Mouse (Mus musculus) embryonic facial prominence, embryonic 13.5 days (tissue): ENCODE data around the gene Hspb9. TPM values are rescaled to one million over a fixed set of nuclear protein-coding genes. Genes with fewer than 3 reads are reported as not detected.

ENCODE experiments used
- ATAC-seq: fragments of 200-750 bp; cut with Nextera tagmentation; 2 replicates; pipeline ENCODE4 v1.8.0; 2017; ENCODE audit warnings: low read depth; ENCODE audit not compliant: insufficient number of reproducible peaks, insufficient read depth, low FRiP score, low TSS enrichment
- H3K27ac ChIP-seq: fragments of 300-500 bp; sonication (generic); 2 replicates; pipeline ENCODE4 v1.5.1; 2015; ENCODE audit warnings: moderate library complexity, mild to moderate bottlenecking, inconsistent platforms
- H3K27me3 ChIP-seq: fragments of 300-500 bp; sonication (generic); 2 replicates; pipeline ENCODE4 v1.6.1; 2015; ENCODE audit warnings: mild to moderate bottlenecking, inconsistent platforms
- H3K36me3 ChIP-seq: fragments of 300-500 bp; sonication (generic); 2 replicates; pipeline ENCODE4 v1.6.1; 2015; ENCODE audit warnings: mild to moderate bottlenecking, inconsistent platforms
- H3K4me1 ChIP-seq: fragments of 300-500 bp; sonication (generic); 2 replicates; pipeline ENCODE4 v1.6.1; 2015; ENCODE audit warnings: inconsistent platforms
- H3K4me2 ChIP-seq: fragments of 300-500 bp; sonication (generic); 2 replicates; pipeline ENCODE4 v1.6.1; 2015; ENCODE audit warnings: moderate library complexity, mild to moderate bottlenecking, inconsistent platforms
- H3K4me3 ChIP-seq: fragments of 300-500 bp; sonication (generic); 2 replicates; pipeline ENCODE4 v1.5.1; 2015; ENCODE audit warnings: mild to moderate bottlenecking, inconsistent platforms
- H3K9ac ChIP-seq: fragments of 300-500 bp; sonication (generic); 2 replicates; pipeline ENCODE4 v1.6.1; 2015; ENCODE audit warnings: mild to moderate bottlenecking, inconsistent platforms
- H3K9me3 ChIP-seq: fragments of 300-500 bp; sonication (generic); 2 replicates; pipeline ENCODE4 v1.6.1; 2016; ENCODE audit warnings: inconsistent platforms
- WGBS: fragments of 180-500 bp; shearing (Covaris S2); methylation state at CpG from one replicate; pipeline ENCODE4 v1.1.7; 2015; ENCODE audit warnings: mixed read lengths; 5-methylcytosine and 5-hydroxymethylcytosine counted together
- polyA plus RNA-seq: library from polyadenylated mRNA; unstranded; fragments of >200 nt; fragmentation: Nextera tagmentation; extraction: Ambion mirVana; gene quantifications from 2 replicates; pipeline ENCODE4 v1.2.1, GENCODE M21; 2015

Hspb9 gene
- polyA plus RNA-seq, 1 experiment from 2014 or later: not detected

- WGBS: 90% methylated on average over 9 of the region's 9 CpGs
- peaks cover 31% of the 10 kb centered on the region for H3K4me1 ChIP-seq
- no peak overlapping the region for H3K27ac ChIP-seq
- no peak for ATAC-seq
- no peak overlapping the region for H3K9ac ChIP-seq
- H3K9me3 ChIP-seq: no peaks in the 10 kb centered on the region
- H3K4me2 ChIP-seq: no peak overlapping the region
- H3K4me3 ChIP-seq: no peak overlapping the region
- peaks cover 61% of the 10 kb centered on the region for H3K36me3 ChIP-seq
- no peaks in the 10 kb centered on the region for H3K27me3 ChIP-seq
Observed at GRCm38 (mm10) chr11:100709201-100709810, 4.3 kb upstream of the Hspb9 start.

- 91% methylated on average over 15 of the region's 15 CpGs for WGBS
- ATAC-seq: no peak
- H3K27me3 ChIP-seq: no peaks in the 10 kb centered on the region
- H3K36me3 ChIP-seq: peaks cover 59% of the 10 kb centered on the region
- H3K9ac ChIP-seq: no peak overlapping the region; the same call in 1 of the 2 replicates
- peaks cover 32% of the 10 kb centered on the region for H3K4me1 ChIP-seq
- H3K4me2 ChIP-seq: no peak overlapping the region
- H3K9me3 ChIP-seq: no peaks in the 10 kb centered on the region
- H3K4me3 ChIP-seq: no peak overlapping the region
- H3K27ac ChIP-seq: no peak overlapping the region
Observed at GRCm38 (mm10) chr11:100710528-100710927, 3.1 kb upstream of the Hspb9 start.

DNA sequence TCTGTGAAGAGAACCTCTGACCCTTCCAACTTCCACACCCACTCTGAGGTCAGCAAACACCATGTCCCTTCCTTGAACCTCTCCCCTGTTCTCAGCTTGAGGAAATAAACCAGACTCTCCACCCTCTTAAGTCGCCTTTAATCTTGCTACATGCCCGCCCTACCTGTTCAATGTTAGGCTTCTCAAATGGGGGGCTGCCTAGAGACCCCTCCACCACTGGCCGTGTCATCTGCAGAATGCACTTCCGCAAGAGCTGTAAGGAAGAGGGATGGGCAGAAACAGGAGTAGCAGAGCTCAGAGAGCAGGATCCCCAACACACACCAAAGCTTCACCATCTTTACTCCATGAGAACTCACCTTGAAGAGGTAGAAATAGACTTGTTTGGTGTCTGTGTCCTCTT, 2.7 kb upstream of the Hspb9 start:
- Histone ChIP-seq H3K4me3 (no peak overlapping the region), H3K4me2 (peak overlapping the region; percentile 69), H3K27me3 (no peaks in the 10 kb centered on the region), H3K9me3 (no peaks in the 10 kb centered on the region), H3K27ac (no peak overlapping the region), H3K4me1 (peaks cover 32% of the 10 kb centered on the region), H3K9ac (peak overlapping the region; percentile 96; the same call in 1 of the 2 replicates), H3K36me3 (peaks cover 59% of the 10 kb centered on the region)
- no peak for ATAC-seq
- 86% methylated on average over 4 of the region's 4 CpGs for WGBS

GRCm38 (mm10) chr11:100711783-100712615, 1.7 kb upstream of the Hspb9 start, which contains the start of gene Kat2a:
TSS of gene Kat2a (minus strand) at chr11:100712465.
- peak within 1 kb of the TSS; percentile 97 for H3K4me3 ChIP-seq
- no peaks in the 10 kb centered on the region for H3K9me3 ChIP-seq
- H3K27me3 ChIP-seq: no peaks in the 10 kb centered on the region
- peaks cover 32% of the 10 kb centered on the region for H3K4me1 ChIP-seq
- H3K4me2 ChIP-seq: peak within 1 kb of the TSS; percentile 69
- H3K36me3 ChIP-seq: peaks cover 59% of the 10 kb centered on the region
- peak; percentile 77 for ATAC-seq
- peak within 1 kb of the TSS; percentile 96 for H3K9ac ChIP-seq
- peak within 1 kb of the TSS; percentile 85 for H3K27ac ChIP-seq
- WGBS: 3% methylated on average over 48 of the region's 48 CpGs

- Histone ChIP-seq H3K4me1 (peaks cover 32% of the 10 kb centered on the region), H3K27me3 (no peaks in the 10 kb centered on the region), H3K4me3 (peak overlapping the region; percentile 34; the same call in 1 of the 2 replicates), H3K36me3 (peaks cover 59% of the 10 kb centered on the region), H3K4me2 (peak overlapping the region; percentile 64), H3K9ac (peak overlapping the region; percentile 70), H3K27ac (peak overlapping the region; percentile 80), H3K9me3 (no peaks in the 10 kb centered on the region)
- WGBS: 47% methylated on average over 4 of the region's 4 CpGs
- ATAC-seq: no peak
Observed at GRCm38 (mm10) chr11:100713174-100713573, 476 bp upstream of the Hspb9 start.

DNA sequence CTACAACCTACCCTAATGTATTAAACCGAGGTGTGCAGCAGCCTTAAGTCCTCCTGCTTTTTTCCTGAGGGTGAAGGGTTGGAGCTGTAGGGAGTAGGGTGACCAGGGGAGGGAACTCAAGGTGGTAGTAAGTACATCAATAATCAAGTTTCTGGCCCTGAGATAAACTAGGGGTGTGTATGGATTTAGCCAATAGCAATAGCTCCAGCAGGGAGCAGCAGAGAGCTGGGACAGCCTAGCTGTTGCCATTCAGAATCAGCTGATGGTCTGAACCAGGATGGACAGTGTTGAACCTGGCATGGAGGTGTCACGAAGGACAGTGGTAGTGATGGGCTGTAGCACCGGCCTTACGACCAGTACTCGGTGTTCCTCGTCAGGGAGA, 875 bp downstream of the Hspb9 start:
- Histone ChIP-seq H3K4me2 (peak overlapping the region; percentile 64), H3K9me3 (no peaks in the 10 kb centered on the region), H3K27me3 (no peaks in the 10 kb centered on the region), H3K4me1 (peaks cover 35% of the 10 kb centered on the region), H3K9ac (peak overlapping the region; percentile 70; the same call in 1 of the 2 replicates), H3K27ac (0 out of 2 replicates have a peak overlapping the region, but pooled peaks have one; percentile 80), H3K4me3 (peak overlapping the region; percentile 34; the same call in 1 of the 2 replicates), H3K36me3 (peaks cover 59% of the 10 kb centered on the region)
- no peak for ATAC-seq
- WGBS: 45% methylated on average over 6 of the region's 6 CpGs

DNA sequence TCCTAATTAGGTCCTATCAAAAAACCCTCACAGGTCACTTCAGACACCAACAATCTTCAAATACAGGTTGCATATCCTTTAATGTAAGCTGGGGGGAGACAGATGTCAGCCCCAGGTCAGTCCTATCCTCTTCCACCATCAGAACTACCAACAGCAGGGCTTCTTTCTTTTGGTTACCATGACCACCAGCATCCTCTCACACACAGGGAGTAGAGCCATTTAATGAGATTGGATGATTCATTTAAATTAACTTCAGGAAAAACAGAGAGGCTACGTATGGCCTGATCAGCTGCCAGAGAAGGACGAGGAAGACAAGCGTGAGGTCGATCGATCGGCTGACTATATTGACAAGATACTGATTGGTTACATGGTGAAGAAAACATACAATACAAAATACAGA, 1.3 kb downstream of the Hspb9 start:
- Histone ChIP-seq H3K27ac (no peak overlapping the region), H3K4me2 (no peak overlapping the region), H3K9me3 (no peaks in the 10 kb centered on the region), H3K4me1 (peaks cover 37% of the 10 kb centered on the region), H3K4me3 (no peak overlapping the region), H3K27me3 (no peaks in the 10 kb centered on the region), H3K9ac (no peak overlapping the region), H3K36me3 (peaks cover 59% of the 10 kb centered on the region)
- no peak for ATAC-seq
- WGBS: 90% methylated on average over 6 of the region's 6 CpGs

DNA sequence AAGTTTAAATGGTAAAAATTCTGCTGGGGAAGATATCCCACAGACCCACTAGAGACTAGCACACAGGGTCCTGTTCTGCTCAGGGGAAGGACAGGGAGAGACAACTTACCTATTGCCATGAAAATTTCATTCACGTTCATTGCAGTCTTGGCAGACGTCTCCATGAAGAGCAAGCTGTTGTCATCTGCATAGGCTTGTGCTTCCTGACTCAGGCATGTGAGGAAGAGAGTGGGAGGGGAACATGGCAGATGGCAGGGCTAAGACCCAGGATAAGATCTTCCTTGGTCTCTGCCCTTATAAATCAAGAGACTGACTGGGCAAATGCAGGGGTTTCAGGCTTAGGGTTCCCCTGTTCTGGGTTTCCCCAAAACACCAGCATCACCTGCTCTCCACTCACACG, 3.0 kb downstream of the Hspb9 start:
- Histone ChIP-seq H3K27me3 (no peaks in the 10 kb centered on the region), H3K36me3 (peaks cover 52% of the 10 kb centered on the region), H3K4me2 (no peak overlapping the region), H3K27ac (no peak overlapping the region), H3K9ac (no peak overlapping the region), H3K4me1 (peaks cover 31% of the 10 kb centered on the region), H3K4me3 (no peak overlapping the region), H3K9me3 (no peaks in the 10 kb centered on the region)
- no peak for ATAC-seq
- 85% methylated on average over 3 of the region's 3 CpGs for WGBS

- Histone ChIP-seq H3K36me3 (peaks cover 52% of the 10 kb centered on the region), H3K27me3 (no peaks in the 10 kb centered on the region)
- 86% methylated on average over 7 of the region's 7 CpGs for WGBS
Observed at GRCm38 (mm10) chr11:100718462-100718861, 4.8 kb downstream of the Hspb9 start.

DNA sequence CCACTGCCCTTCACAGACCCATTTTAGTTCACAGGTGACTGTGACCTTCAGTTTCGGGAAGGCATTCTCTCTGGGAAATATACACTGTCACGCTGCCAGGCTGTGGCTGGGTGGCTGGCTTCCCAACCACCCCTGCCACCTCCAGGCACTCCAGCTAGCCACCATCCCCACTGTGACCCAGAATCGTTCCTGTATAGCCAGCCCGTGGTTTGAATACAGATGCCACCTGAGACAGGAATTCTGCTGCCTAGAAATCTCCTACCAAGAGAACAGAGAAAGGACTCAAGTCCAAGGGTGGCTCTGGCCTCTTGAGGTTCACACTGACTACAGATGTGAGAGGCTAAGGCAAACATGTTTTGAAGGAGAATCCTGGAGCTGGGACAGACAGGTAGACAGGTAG, 5.2 kb downstream of the Hspb9 start:
- WGBS: 78% methylated on average over 4 of the region's 4 CpGs
- no peaks in the 10 kb centered on the region for H3K9me3 ChIP-seq
- H3K4me3 ChIP-seq: no peak overlapping the region
- no peak for ATAC-seq
- H3K4me1 ChIP-seq: peaks cover 15% of the 10 kb centered on the region
- peak overlapping the region; percentile 44; the same call in 1 of the 2 replicates for H3K27ac ChIP-seq
- H3K9ac ChIP-seq: no peak overlapping the region
- H3K36me3 ChIP-seq: peaks cover 52% of the 10 kb centered on the region
- H3K27me3 ChIP-seq: no peaks in the 10 kb centered on the region
- H3K4me2 ChIP-seq: no peak overlapping the region

More at GRCm38 (mm10) chr11:100718462-100718861, 4.8 kb downstream of the Hspb9 start:
- 0 out of 2 replicates have a peak overlapping the region, but pooled peaks have one; percentile 44 for H3K27ac ChIP-seq
- H3K4me2 ChIP-seq: no peak overlapping the region
- H3K4me1 ChIP-seq: peaks cover 19% of the 10 kb centered on the region
- no peak overlapping the region for H3K4me3 ChIP-seq
- no peak for ATAC-seq
- no peak overlapping the region for H3K9ac ChIP-seq
- H3K9me3 ChIP-seq: no peaks in the 10 kb centered on the region

DNA sequence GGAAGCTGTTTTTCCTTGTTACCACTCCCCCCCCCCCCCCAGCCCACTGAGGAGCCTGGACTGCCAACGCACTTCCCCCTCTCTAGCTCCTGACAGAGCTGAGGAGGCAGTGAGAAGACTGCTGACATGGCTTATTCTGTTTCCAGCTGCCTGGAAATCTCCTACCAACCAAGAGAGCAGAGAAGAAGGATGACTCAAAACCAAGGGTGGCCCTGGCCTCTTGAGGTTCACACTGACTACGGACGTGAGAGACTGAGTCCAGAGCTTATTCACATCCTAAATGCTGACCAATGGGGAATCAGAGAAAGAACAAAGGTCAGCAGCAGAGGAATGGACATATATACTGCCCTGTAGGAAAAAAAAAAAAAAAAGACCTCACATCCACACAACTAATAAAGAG, 5.7 kb downstream of the Hspb9 start:
- ATAC-seq: no peak
- 85% methylated on average over 3 of the region's 3 CpGs for WGBS
- H3K36me3 ChIP-seq: peaks cover 52% of the 10 kb centered on the region
- H3K9me3 ChIP-seq: no peaks in the 10 kb centered on the region
- no peak overlapping the region for H3K4me3 ChIP-seq
- no peak overlapping the region for H3K4me2 ChIP-seq
- H3K4me1 ChIP-seq: peaks cover 12% of the 10 kb centered on the region
- no peaks in the 10 kb centered on the region for H3K27me3 ChIP-seq
- no peak overlapping the region for H3K27ac ChIP-seq
- H3K9ac ChIP-seq: no peak overlapping the region
